Mouse (Mus musculus) lung, adult 2 months (tissue): ENCODE measurements around the gene Plbd2.

Experiments used
- CTCF ChIP-seq: fragments of 200-500 bp; IDR thresholded peaks from 2 replicates; pipeline ENCODE4 v1.5.1; 2011; ENCODE audit warnings: mild to moderate bottlenecking, low read length, control low read depth; ENCODE audit not compliant: insufficient read depth
- POLR2A ChIP-seq: fragments of 200-500 bp; IDR thresholded peaks from 2 replicates; pipeline ENCODE4 v1.6.1; 2011; ENCODE audit warnings: low read depth, mild to moderate bottlenecking, control low read depth, low read length, borderline replicate concordance; ENCODE audit errors: extremely low read depth

- TF ChIP-seq CTCF: no peak
- TF ChIP-seq POLR2A: no peak
These were observed 36.4 kb downstream of the Plbd2 start for GRCm38 (mm10) chr5:120467026-120467425.
